Mouse (Mus musculus) granulocyte monocyte progenitor cell, adult 5-6 weeks (primary cell): ENCODE data around the gene Ubap2. TPM values are rescaled to one million over a fixed set of nuclear protein-coding genes. Genes with fewer than 3 reads are reported as not detected.
A peak's percentile ranks its signal among the peaks of the same experiment; 100 is the strongest.

ENCODE experiments used
- ATAC-seq: replicated peaks from 2 replicates; pipeline ENCODE4 v1.8.0; 2016; ENCODE audit warnings: mild to moderate bottlenecking, moderate TSS enrichment, inconsistent platforms; ENCODE audit not compliant: poor library complexity, severe bottlenecking
- total RNA-seq, 2 experiments: library from RNA; stranded (forward) in 1 of 2; stranded (reverse) in 1 of 2; fragments of 200-712, 200-1000 nt in 1 of 2; fragments of >200 nt in 1 of 2; fragmentation: Nextera tagmentation in 1 of 2; gene quantifications; 2 replicates each; pipeline ENCODE4 v1.2.3; 2014 to 2017

The Ubap2 gene
- total RNA-seq, 2 experiments from 2014 or later: 28.6 to 51.8 TPM

DNA sequence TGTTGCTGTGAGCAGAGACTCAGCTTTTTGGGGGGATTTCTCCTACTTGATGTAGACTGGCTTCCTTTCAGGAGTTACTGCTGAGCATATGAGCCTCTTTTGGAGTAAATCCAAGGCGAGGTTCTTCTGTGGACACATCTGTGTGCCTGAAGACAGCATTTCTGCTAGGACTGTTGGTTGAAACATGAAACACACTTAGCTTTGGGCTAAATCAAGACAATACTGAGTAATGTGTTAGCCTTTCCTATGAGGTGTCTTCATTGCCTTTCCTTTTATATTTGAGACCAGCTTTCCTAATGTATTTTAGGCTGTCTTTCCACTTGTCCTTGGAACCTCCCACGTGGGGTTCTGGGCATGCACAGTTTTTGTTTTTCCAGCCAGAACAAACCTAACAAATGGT is 100.3 kb downstream of the Ubap2 start:
- ATAC-seq: no peak

DNA sequence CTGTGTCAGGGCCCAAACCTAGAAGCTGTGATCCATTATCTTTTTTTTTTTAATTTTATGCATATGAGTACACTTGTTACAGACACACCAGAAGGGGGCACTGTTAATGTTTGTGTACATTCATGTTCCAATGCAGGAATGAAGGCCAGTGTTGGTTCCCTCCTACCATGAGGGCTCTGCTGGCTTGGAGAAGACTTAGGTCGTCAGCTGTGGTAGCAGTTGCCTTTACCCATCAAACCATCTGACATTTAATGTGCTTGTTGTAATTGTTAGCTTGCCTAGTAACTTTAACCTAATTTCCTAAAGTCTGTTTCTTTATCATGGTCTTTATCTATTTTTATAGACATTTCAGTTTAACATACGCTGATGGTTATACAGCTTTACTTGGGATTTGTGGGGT is 104.0 kb downstream of the Ubap2 start:
- no peak for ATAC-seq

GRCm38 (mm10) chr4:41165693-41166475 is 109.1 kb downstream of the Ubap2 start:
- ATAC-seq: no peak

DNA sequence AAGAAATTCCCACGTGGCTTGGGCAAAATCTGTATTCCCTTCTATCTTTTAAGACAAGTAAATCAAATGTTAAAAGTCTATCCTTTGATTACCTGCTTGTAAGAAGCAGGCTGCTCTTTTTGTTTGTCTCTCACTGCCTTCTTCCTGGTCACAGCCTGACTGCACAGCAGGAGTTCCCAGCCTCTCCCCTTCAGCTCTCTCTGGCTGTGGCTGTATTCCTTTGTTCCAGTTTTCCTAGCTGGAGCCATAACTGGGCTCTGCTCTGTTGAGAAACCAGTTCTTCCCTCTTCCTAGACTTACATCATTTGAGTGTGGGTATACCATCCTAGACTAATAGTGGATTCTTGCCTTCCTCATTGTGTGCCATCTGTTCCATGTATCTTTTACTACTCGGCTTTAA is 110.0 kb downstream of the Ubap2 start:
- no peak for ATAC-seq

DNA sequence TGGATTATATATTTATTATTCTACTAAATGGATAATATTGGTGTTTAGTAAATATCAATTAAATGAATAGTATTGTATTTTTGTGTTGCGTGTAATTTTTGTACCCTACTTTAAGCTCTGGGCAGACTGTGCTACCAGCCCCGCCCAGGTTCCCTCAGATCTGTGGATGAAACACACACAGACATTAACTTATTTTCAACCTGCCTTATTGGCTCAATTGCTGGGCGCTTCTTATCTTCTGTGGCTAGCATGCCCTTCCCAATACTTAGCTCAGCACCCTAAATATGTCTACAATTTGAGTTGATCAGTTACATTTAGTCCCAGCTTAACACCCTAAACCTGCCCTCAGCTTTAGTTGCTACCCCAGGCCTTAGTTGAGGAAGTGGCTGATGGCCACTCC is 113.7 kb downstream of the Ubap2 start:
- no peak for ATAC-seq

GRCm38 (mm10) chr4:41158251-41158650 is 116.7 kb downstream of the Ubap2 start:
- ATAC-seq: peak; percentile 71

- no peak for ATAC-seq
These were observed 118.0 kb downstream of the Ubap2 start for GRCm38 (mm10) chr4:41156961-41157360.

DNA sequence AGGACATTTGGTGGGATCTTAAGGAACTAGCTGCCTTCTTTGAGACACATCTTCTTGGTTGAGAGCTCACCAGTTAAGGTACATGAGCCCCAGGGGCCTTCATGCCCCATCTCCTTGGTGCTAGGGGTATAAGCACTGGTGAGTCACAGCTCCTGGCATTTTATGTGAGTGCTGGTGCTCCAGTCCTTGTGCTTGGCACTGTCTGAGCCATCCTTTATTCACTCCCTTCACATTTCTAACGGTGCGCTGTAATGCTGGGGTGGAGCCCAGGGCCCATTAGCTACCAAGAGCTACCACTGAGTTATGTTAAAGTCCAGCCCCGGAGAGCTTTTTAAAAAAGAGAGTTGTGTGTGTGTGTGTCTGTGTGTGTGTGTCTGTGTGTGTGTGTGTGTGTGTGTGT is 121.8 kb downstream of the Ubap2 start:
- no peak for ATAC-seq

GRCm38 (mm10) chr4:41151186-41151585 is 123.8 kb downstream of the Ubap2 start:
- ATAC-seq: no peak

DNA sequence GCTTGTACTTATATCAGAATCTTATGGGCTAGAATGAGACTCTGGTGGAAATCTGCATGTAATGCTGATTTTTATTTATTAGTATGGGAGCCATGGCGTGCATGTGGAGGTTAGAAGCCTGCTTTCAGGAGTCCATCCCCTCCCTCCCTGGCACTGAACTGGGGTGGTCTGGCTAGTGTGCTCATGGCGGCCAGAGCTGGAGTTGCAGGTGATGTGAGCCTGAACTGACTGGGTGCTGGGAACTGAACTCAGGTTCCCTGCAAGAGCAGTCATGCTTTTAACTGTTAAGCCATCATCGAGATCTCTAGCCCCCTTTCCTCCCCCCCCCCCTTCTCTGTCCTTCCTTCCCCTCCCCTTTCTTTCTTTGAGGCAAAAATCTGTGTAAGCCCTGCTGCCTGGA is 125.1 kb downstream of the Ubap2 start:
- no peak for ATAC-seq

Other genes starting within 250 kb of the Ubap2 start
- gene Aqp7, start 227.0 kb downstream of the Ubap2 start, total RNA-seq (2014; fragmentation: Nextera tagmentation): not detected in 2 replicates
- gene Aqp7, start 227.0 kb downstream of the Ubap2 start, total RNA-seq (2017): not detected in 2 replicates
- gene Aqp3, start 177.0 kb downstream of the Ubap2 start, total RNA-seq (2014; fragmentation: Nextera tagmentation): not detected in 2 replicates
- not detected in 2 replicates for gene Aqp3, start 177.0 kb downstream of the Ubap2 start, total RNA-seq (2017)
- gene Nol6, start 150.7 kb downstream of the Ubap2 start, total RNA-seq (2014; fragmentation: Nextera tagmentation): 33.0 and 37.3 TPM in 2 replicates
- 22.4 and 45.9 TPM in 2 replicates for gene Nol6, start 150.7 kb downstream of the Ubap2 start, total RNA-seq (2017)
- gene Ube2r2, start 139.4 kb downstream of the Ubap2 start, total RNA-seq (2014; fragmentation: Nextera tagmentation): 135 and 142 TPM in 2 replicates
- 26.7 and 28.1 TPM in 2 replicates for gene Ube2r2, start 139.4 kb downstream of the Ubap2 start, total RNA-seq (2017)
- 41.1 and 47.0 TPM in 2 replicates for gene Dcaf12, start 39.7 kb upstream of the Ubap2 start, total RNA-seq (2014; fragmentation: Nextera tagmentation)
- gene Dcaf12, start 39.7 kb upstream of the Ubap2 start, total RNA-seq (2017): 29.1 and 30.0 TPM in 2 replicates
- gene Ubap1, start 73.9 kb upstream of the Ubap2 start, total RNA-seq (2014; fragmentation: Nextera tagmentation): 16.7 and 35.6 TPM in 2 replicates
- 20.5 and 28.2 TPM in 2 replicates for gene Ubap1, start 73.9 kb upstream of the Ubap2 start, total RNA-seq (2017)
- gene Kif24, start 189.7 kb upstream of the Ubap2 start, total RNA-seq (2014; fragmentation: Nextera tagmentation): 23.2 and 35.0 TPM in 2 replicates
- 12.8 and 15.4 TPM in 2 replicates for gene Kif24, start 189.7 kb upstream of the Ubap2 start, total RNA-seq (2017)
- 12.3 and 72.3 TPM in 2 replicates for gene Nudt2, start 190.0 kb upstream of the Ubap2 start, total RNA-seq (2014; fragmentation: Nextera tagmentation)
- gene Nudt2, start 190.0 kb upstream of the Ubap2 start, total RNA-seq (2017): 15.1 and 26.5 TPM in 2 replicates
- not detected in 2 replicates for gene AI464131, start 227.9 kb upstream of the Ubap2 start, total RNA-seq (2014; fragmentation: Nextera tagmentation)
- gene AI464131, start 227.9 kb upstream of the Ubap2 start, total RNA-seq (2017): not detected in 2 replicates
- gene 1110017D15Rik, start 242.2 kb upstream of the Ubap2 start, total RNA-seq (2014; fragmentation: Nextera tagmentation): 1.9 TPM in 1 of 2 replicates, not detected in the other
- not detected in 2 replicates for gene 1110017D15Rik, start 242.2 kb upstream of the Ubap2 start, total RNA-seq (2017)